Mouse (Mus musculus): ENCODE measurements around the gene Nme7.

The Nme7 gene

DNA sequence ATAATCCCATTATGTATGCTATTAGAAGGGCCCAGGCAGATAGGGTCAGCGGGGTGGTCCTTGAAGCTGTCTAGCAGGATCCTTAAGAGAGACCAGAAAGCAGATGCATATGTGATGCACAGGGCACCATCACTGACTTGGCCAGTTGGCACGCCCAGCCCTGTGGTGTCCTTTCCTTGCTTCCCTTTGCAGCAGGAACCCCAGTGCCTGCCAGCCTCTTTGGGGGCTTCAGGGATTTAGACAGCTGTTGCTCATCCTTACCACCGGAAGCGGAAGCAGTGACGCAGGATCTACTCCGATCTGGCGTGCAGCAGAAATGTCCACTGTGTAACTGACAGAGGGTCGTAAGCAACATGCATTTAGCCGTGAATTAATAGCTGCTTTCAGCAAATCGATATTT, 163.5 kb downstream of the Nme7 start:
- DNase-seq, result no peak

- DNase-seq, result no peak
These were observed 164.4 kb downstream of the Nme7 start for GRCm38 (mm10) chr1:164468329-164468728.

GRCm38 (mm10) chr1:164470985-164471384, 167.1 kb downstream of the Nme7 start:
- DNase-seq, result no peak

GRCm38 (mm10) chr1:164471632-164472031, 167.7 kb downstream of the Nme7 start:
- no peak for DNase-seq

DNA sequence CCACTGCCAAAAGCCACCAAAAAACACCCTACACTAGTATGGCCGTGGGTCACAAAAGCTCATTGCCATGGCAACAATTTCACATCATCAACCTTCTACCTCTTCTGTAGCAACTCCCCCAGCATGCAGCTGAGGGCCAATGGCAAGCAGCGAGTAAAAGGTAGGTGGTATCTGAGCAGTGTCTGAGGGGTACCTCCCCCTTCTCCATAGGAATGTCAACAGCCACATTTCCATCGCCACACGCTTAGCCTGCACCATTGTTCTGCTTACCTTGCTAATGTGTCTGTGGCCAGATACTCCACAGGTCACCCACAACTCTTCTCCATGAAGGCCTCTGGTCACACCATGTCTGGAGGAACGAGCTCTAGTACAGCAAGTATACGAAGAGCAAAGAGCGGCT, 169.5 kb downstream of the Nme7 start:
- no peak for DNase-seq

GRCm38 (mm10) chr1:164474310-164474709, 170.4 kb downstream of the Nme7 start:
- DNase-seq, result no peak

- DNase-seq, result no peak
These were observed 171.0 kb downstream of the Nme7 start for GRCm38 (mm10) chr1:164474778-164475511.

GRCm38 (mm10) chr1:164475895-164476294, 172.0 kb downstream of the Nme7 start:
- DNase-seq, result no peak

- no peak for DNase-seq
These were observed 177.1 kb downstream of the Nme7 start for GRCm38 (mm10) chr1:164480755-164481644.

- no peak for DNase-seq
These were observed 177.9 kb downstream of the Nme7 start for GRCm38 (mm10) chr1:164481645-164482354.

GRCm38 (mm10) chr1:164482833-164483232, 178.9 kb downstream of the Nme7 start:
- no peak for DNase-seq

- no peak for DNase-seq
These were observed 179.8 kb downstream of the Nme7 start for GRCm38 (mm10) chr1:164483728-164484127.
